Mouse (Mus musculus) kidney, embryonic 16.5 days (tissue): Measurements from ENCODE around the gene Pdzrn4. TPM values are rescaled to one million over a fixed set of nuclear protein-coding genes. Genes with fewer than 3 reads are reported as not detected.

Experiments
- ATAC-seq: fragments of 200-750 bp; cut with Nextera tagmentation; 2 replicates; pipeline ENCODE4 v1.8.0; 2017; ENCODE audit warnings: moderate TSS enrichment; ENCODE audit not compliant: low FRiP score, low TSS enrichment
- H3K27ac ChIP-seq: fragments of 300-500 bp; sonication (generic); 2 replicates; pipeline ENCODE4 v1.5.1; 2014; ENCODE audit warnings: low read length
- H3K27me3 ChIP-seq: fragments of 300-500 bp; sonication (generic); 2 replicates; pipeline ENCODE4 v1.6.1; 2014; ENCODE audit warnings: low read length, control low read depth, mixed read lengths; ENCODE audit not compliant: insufficient read depth
- H3K36me3 ChIP-seq: fragments of 300-500 bp; sonication (generic); 2 replicates; pipeline ENCODE4 v1.6.1; 2014; ENCODE audit warnings: low read length, control low read depth, mixed read lengths; ENCODE audit not compliant: insufficient read depth
- H3K4me1 ChIP-seq: fragments of 300-500 bp; sonication (generic); 2 replicates; pipeline ENCODE4 v1.6.1; 2014; ENCODE audit warnings: low read length, control low read depth, mixed read lengths; ENCODE audit not compliant: insufficient read depth
- H3K4me2 ChIP-seq: fragments of 300-500 bp; sonication (generic); replicated peaks from 2 replicates; pipeline ENCODE4 v1.6.1; 2014; ENCODE audit warnings: low read depth, low read length
- H3K4me3 ChIP-seq: fragments of 300-500 bp; sonication (generic); 2 replicates; pipeline ENCODE4 v1.5.1; 2014; ENCODE audit warnings: mild to moderate bottlenecking, low read length
- H3K9ac ChIP-seq: fragments of 300-500 bp; sonication (generic); replicated peaks from 2 replicates; pipeline ENCODE4 v1.6.1; 2014; ENCODE audit warnings: low read length
- H3K9me3 ChIP-seq: fragments of 300-500 bp; sonication (generic); 2 replicates; pipeline ENCODE4 v1.6.1; 2016; ENCODE audit warnings: low read length, control low read depth
- WGBS: fragments of 180-500 bp; shearing (Covaris S2); extraction: QIAGEN DNeasy Blood & Tissue Kit; methylation state at CpG from one replicate; pipeline ENCODE4 v1.1.7; 2014; 5-methylcytosine and 5-hydroxymethylcytosine counted together
- polyA plus RNA-seq: library from polyadenylated mRNA; unstranded; fragments of >200 nt; fragmentation: Nextera tagmentation; extraction: Ambion mirVana; gene quantifications from 2 replicates; pipeline ENCODE4 v1.2.1, GENCODE M21; 2015

The Pdzrn4 gene
- polyA plus RNA-seq, 1 experiment from 2014 or later, result 3.1 TPM

GRCm38 (mm10) chr15:92671279-92672051 is 274.8 kb downstream of the Pdzrn4 start:
- Histone ChIP-seq H3K4me2 (no peak overlapping the region), H3K9ac (no peak overlapping the region), H3K27ac (no peak overlapping the region), H3K36me3 (no peaks in the 10 kb centered on the region), H3K4me1 (no peaks in the 10 kb centered on the region), H3K4me3 (no peak overlapping the region), H3K9me3 (no peaks in the 10 kb centered on the region), H3K27me3 (no peaks in the 10 kb centered on the region)
- 80% methylated on average over 11 of the region's 11 CpGs for WGBS
- no peak for ATAC-seq

- ATAC-seq, result no peak
- Histone ChIP-seq H3K9ac (no peak overlapping the region), H3K36me3 (no peaks in the 10 kb centered on the region), H3K4me2 (no peak overlapping the region), H3K27me3 (no peaks in the 10 kb centered on the region), H3K4me3 (no peak overlapping the region), H3K4me1 (no peaks in the 10 kb centered on the region), H3K27ac (no peak overlapping the region), H3K9me3 (no peaks in the 10 kb centered on the region)
- WGBS, result 87% methylated on average over 5 of the region's 5 CpGs
These were observed 279.4 kb downstream of the Pdzrn4 start for GRCm38 (mm10) chr15:92676096-92676495.

- 74% methylated on average over 6 of the region's 6 CpGs for WGBS
- Histone ChIP-seq H3K4me1 (no peaks in the 10 kb centered on the region), H3K27ac (no peak overlapping the region), H3K36me3 (no peaks in the 10 kb centered on the region), H3K27me3 (no peaks in the 10 kb centered on the region), H3K4me3 (no peak overlapping the region), H3K9me3 (no peaks in the 10 kb centered on the region), H3K9ac (no peak overlapping the region), H3K4me2 (no peak overlapping the region)
- ATAC-seq, result no peak
These were observed 281.7 kb downstream of the Pdzrn4 start for GRCm38 (mm10) chr15:92678377-92678776.

DNA sequence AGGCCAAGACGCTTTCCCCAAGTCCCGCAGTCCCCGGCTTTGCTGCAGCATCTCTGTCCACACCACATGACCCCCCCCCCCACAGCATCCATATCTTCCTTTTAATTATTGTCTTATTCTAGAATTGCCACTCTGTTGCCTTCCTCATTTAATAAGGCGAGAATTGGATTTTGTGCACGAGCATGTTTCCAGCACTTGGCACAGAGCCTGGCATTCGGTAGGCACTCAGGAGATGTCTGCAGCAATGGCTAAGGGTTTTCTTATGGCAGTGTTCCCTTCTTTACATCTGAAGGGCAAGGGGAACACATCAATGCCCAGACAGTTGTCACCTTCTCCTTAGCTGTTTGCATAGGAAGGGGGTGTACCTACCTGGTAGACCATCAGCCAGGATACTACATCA is 282.9 kb downstream of the Pdzrn4 start:
- 91% methylated on average over 6 of the region's 6 CpGs for WGBS
- ATAC-seq, result no peak
- no peak overlapping the region for H3K9ac ChIP-seq
- no peaks in the 10 kb centered on the region for H3K4me1 ChIP-seq
- no peak overlapping the region for H3K4me3 ChIP-seq
- H3K27ac ChIP-seq, result no peak overlapping the region
- H3K27me3 ChIP-seq, result no peaks in the 10 kb centered on the region
- no peaks in the 10 kb centered on the region for H3K9me3 ChIP-seq
- no peak overlapping the region for H3K4me2 ChIP-seq
- no peaks in the 10 kb centered on the region for H3K36me3 ChIP-seq

GRCm38 (mm10) chr15:92696276-92696956 is 299.7 kb downstream of the Pdzrn4 start:
- Histone ChIP-seq H3K4me3 (no peak overlapping the region), H3K36me3 (no peaks in the 10 kb centered on the region), H3K9ac (no peak overlapping the region), H3K4me1 (peaks cover 8% of the 10 kb centered on the region; the same call in 1 of the 2 replicates), H3K4me2 (no peak overlapping the region; the same call in 1 of the 2 replicates), H3K27ac (no peak overlapping the region), H3K9me3 (no peaks in the 10 kb centered on the region), H3K27me3 (no peaks in the 10 kb centered on the region)
- 38% methylated on average over 10 of the region's 10 CpGs for whole genome bisulfite sequencing
- no peak for ATAC-seq

DNA sequence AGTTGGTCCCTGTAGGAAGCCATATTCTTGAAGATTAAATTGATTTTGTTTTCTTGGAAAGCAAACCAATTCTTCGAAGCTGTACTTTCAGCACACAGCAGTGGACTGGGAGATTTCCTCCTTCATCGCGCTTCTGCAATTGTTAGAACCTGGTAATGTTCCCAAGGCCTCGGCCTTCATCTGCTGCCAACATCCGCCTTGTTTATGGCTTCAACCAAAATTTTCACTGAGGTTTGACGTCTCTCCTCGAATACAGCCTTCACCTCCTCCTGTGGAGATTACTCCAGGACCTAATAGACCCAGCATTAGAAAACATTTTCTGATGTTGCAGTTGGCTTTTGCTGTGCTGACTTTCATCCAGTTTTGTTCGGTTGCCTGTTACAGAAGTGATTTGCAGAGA is 307.5 kb downstream of the Pdzrn4 start:
- H3K4me2 ChIP-seq, result no peak overlapping the region
- 77% methylated on average over 8 of the region's 8 CpGs for WGBS
- no peaks in the 10 kb centered on the region for H3K9me3 ChIP-seq
- H3K27me3 ChIP-seq, result no peaks in the 10 kb centered on the region
- H3K36me3 ChIP-seq, result no peaks in the 10 kb centered on the region
- no peak overlapping the region for H3K9ac ChIP-seq
- H3K4me1 ChIP-seq, result no peaks in the 10 kb centered on the region
- H3K27ac ChIP-seq, result no peak overlapping the region
- H3K4me3 ChIP-seq, result no peak overlapping the region
- no peak for ATAC-seq

GRCm38 (mm10) chr15:92738676-92739075 is 342.0 kb downstream of the Pdzrn4 start:
- Histone ChIP-seq H3K27me3 (no peaks in the 10 kb centered on the region), H3K27ac (no peak overlapping the region), H3K4me1 (no peaks in the 10 kb centered on the region), H3K9ac (no peak overlapping the region), H3K4me2 (no peak overlapping the region), H3K36me3 (no peaks in the 10 kb centered on the region), H3K4me3 (no peak overlapping the region), H3K9me3 (no peaks in the 10 kb centered on the region)
- ATAC-seq, result no peak
- 85% methylated on average over 2 of the region's 2 CpGs for WGBS

GRCm38 (mm10) chr15:92739887-92740286 is 343.2 kb downstream of the Pdzrn4 start:
- Histone ChIP-seq H3K36me3 (no peaks in the 10 kb centered on the region), H3K27me3 (no peaks in the 10 kb centered on the region), H3K9ac (no peak overlapping the region), H3K4me3 (no peak overlapping the region), H3K27ac (no peak overlapping the region), H3K4me2 (no peak overlapping the region), H3K4me1 (no peaks in the 10 kb centered on the region), H3K9me3 (no peaks in the 10 kb centered on the region)
- whole genome bisulfite sequencing, result 88% methylated on average over 4 of the region's 4 CpGs
- no peak for ATAC-seq

DNA sequence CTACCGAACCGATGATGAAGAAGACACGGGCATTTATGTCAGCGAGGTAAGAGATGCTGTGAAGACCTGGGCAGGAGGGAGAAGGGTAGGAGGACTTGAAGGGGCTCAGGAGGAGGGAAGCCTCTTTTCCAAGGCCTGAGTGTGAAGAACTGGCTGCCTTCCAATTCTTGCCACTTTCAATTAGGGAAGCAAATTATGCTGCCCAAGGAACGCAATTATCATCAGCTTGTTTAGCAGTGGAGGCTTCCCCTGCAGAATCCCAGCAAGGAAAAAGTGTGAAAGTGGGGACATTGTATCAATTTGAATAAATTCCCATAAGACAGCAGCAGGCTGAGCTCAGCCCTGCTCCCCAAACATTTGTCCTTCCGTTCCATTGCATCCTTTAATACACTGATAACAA is 346.9 kb downstream of the Pdzrn4 start:
- no peak overlapping the region for H3K4me2 ChIP-seq
- ATAC-seq, result no peak
- no peak overlapping the region for H3K27ac ChIP-seq
- WGBS, result 90% methylated on average over 6 of the region's 6 CpGs
- no peak overlapping the region for H3K4me3 ChIP-seq
- H3K4me1 ChIP-seq, result no peaks in the 10 kb centered on the region
- no peak overlapping the region for H3K9ac ChIP-seq
- H3K27me3 ChIP-seq, result no peaks in the 10 kb centered on the region
- H3K36me3 ChIP-seq, result no peaks in the 10 kb centered on the region
- H3K9me3 ChIP-seq, result no peaks in the 10 kb centered on the region

- Histone ChIP-seq H3K27ac (no peak overlapping the region), H3K9ac (no peak overlapping the region), H3K4me3 (no peak overlapping the region), H3K4me2 (no peak overlapping the region), H3K36me3 (no peaks in the 10 kb centered on the region), H3K9me3 (no peaks in the 10 kb centered on the region), H3K4me1 (no peaks in the 10 kb centered on the region), H3K27me3 (no peaks in the 10 kb centered on the region)
- no peak for ATAC-seq
- 43% methylated on average over 7 of the region's 7 CpGs for WGBS
These were observed 349.4 kb downstream of the Pdzrn4 start for GRCm38 (mm10) chr15:92746081-92746480.
